Mouse (Mus musculus) CH12F3 (cell line): Measurements from ENCODE around the gene Tcte1.

Experiments used
- in situ Hi-C: fragments of 300-500 bp; cut with MboI; formaldehyde crosslinking; loops from 2 replicates; pipeline ENCODE4 v1.14.3; 2020; ENCODE audit warnings: low sequenced_read_pairs

The Tcte1 gene

DNA sequence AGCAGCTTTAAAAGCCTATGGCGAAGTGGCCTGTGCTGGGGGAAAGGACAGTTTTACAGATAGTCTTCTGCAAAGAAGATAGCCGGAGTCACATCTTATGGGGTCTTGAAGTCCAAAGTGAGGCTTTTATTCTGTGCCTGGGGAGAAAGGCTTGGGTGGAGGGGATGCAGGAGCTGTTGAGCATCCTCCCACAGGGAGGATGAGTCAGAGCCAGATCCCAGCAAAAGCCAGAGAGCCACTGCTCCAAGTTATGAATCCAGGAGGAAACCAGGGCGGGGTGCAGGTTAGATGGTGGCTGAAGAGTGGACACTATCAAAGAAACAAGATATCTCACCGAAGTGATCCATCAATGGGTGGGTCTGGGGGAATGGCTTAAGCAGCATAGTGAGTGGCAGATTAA is 11.5 kb upstream of the Tcte1 start:
- in situ Hi-C loops: no loop called here

DNA sequence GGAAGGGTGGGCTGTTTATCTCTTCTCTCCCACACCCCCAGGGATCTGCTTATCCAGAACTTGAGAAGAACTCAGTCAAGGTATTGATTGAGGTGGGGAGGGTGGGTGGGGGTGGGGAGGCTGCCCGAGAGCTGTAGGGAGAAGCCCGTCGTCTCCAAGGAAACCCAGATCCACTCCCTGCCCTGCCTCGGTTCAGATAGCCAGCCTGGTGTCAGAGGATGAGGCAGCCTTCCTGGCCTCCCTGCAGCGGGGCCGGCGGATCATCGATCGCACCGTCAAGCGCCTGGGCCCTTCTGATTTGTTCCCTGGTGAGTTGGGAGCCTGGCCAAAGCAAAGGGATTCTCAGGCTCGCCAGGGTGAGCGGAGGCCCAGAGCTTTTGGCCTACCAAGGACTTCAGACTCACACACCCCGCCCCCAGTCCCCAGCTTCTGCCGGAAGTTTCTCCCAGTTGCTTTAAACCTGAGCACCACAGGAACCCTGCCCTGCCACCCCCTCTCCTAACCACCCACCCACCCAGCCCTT is 8.0 kb upstream of the Tcte1 start:
- in situ Hi-C loops: loop anchor here (5.0 kb wide), 1 partner anchor 37 kb away; no protein-coding TSS in a partner anchor

DNA sequence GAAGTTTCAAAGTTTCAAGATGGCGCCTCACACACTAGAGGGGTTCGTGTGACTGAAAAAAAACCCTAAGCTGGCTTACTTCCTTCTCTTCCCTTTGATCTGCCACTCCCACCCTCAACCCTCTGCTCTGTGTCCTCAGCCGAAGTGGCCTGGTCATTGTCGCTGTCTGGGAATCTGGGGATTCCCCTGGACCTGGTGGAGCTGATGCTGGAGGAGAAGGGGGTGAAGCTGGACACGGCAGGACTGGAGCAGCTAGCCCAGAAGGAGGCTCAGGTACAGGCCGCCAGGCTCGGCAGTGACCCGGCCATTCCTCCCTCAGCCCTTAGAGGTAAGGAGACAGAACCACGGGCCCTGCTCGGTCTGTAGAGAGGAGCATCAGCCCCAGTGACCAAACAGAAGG is 7.4 kb upstream of the Tcte1 start:
- in situ Hi-C loops: loop anchor here (5.0 kb wide), 1 partner anchor 36 kb away; no protein-coding TSS in a partner anchor

GRCm38 (mm10) chr17:45516488-45516887 is 6.7 kb upstream of the Tcte1 start:
- in situ Hi-C loops: loop anchor here (5.0 kb wide), 1 partner anchor 36 kb away; no protein-coding TSS in a partner anchor

- in situ Hi-C loops: loop anchor here (5.0 kb wide), 1 partner anchor 35 kb away; no protein-coding TSS in a partner anchor
Observed at GRCm38 (mm10) chr17:45517135-45517534, 6.1 kb upstream of the Tcte1 start.

GRCm38 (mm10) chr17:45517549-45518215 is 5.6 kb upstream of the Tcte1 start:
- in situ Hi-C loops: loop anchor here (5.0 kb wide), 1 partner anchor 35 kb away; no protein-coding TSS in a partner anchor

GRCm38 (mm10) chr17:45518766-45519475 is 4.3 kb upstream of the Tcte1 start:
- in situ Hi-C loops: loop anchor here (5.0 kb wide), 1 partner anchor 33 kb away; no protein-coding TSS in a partner anchor

DNA sequence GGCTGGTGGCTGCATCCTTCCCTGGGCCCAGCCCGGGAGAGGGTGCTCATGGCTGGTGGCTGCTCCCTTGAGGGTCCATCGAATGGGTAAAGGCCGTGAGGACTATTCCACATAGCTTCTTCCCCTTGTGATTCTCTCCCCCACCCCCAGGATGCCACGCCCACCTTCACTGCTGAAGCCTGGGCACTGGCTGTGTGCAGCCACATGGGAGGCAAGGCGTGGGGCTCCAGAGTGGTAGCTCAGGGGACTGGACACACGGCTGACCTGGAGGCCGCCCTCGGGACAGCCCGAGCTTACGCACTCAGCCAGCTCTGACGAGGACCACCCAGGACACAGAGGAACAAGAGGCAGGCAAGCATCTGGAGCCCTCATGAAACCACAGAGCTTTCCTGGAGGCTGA is 3.1 kb upstream of the Tcte1 start:
- in situ Hi-C loops: no loop called here

- in situ Hi-C loops: no loop called here
Observed at GRCm38 (mm10) chr17:45524961-45525360, 1.7 kb downstream of the Tcte1 start.

DNA sequence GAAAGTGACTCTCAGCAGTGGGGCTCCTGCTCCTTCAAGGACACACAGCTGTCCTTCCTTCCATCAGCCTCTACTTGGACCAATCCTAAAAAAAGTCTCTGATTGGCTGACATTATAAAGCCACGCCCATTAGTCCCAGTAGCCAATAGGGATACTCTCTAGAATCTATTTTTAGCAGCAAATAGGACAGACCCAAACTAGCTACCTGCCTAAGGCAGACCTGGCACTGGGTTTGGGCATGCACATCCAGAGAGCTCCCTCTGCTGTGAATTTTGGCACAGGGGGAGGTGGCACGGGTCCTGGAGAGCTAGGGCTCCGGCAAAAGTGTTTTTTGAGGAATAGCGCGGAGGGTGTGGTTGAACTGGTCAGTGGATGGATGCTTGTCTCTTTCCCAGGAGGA is 3.3 kb downstream of the Tcte1 start:
- in situ Hi-C loops: no loop called here

- in situ Hi-C loops: no loop called here
Observed at GRCm38 (mm10) chr17:45530346-45530782, 7.1 kb downstream of the Tcte1 start.

GRCm38 (mm10) chr17:45532896-45533295 is 9.7 kb downstream of the Tcte1 start:
- in situ Hi-C loops: no loop called here

DNA sequence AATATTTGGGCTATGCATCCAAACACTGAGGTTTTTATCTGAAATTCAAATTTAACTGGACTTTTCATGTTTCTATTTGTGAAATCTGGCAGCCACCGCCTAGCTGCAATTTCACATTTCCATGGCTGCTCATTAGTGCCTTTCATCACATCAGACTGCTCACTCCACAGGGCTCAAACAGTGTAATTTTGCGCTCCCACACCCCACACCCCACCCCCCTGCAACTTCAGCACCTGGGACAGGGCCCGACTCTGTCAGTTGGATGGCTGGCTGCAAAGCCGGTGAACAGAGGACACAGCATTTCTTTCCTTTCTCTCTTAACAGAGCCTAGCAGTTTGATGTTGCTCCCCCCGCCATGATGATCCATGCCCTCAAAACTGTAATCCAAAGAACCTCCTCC is 13.0 kb downstream of the Tcte1 start:
- in situ Hi-C loops: no loop called here

GRCm38 (mm10) chr17:45538394-45538793 is 15.2 kb downstream of the Tcte1 start:
- in situ Hi-C loops: no loop called here

DNA sequence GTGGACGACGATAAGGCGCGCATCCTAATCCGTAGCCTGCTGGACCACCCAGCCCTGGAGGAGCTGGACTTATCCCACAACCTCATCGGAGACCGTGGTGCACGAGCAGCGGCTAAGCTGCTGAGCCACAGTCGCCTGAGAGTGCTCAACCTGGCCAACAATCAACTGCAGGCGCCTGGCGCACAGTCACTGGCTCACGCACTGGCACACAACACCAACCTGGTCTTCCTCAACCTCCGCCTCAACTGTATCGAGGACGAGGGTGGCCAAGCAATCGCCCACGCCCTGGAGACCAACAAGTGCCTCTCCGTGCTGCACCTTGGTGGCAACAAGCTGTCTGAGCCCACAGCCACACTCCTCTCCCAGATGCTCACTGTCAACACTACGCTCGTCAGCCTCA is 16.4 kb downstream of the Tcte1 start:
- in situ Hi-C loops: no loop called here

- in situ Hi-C loops: no loop called here
Observed at GRCm38 (mm10) chr17:45542129-45542528, 18.9 kb downstream of the Tcte1 start.

- in situ Hi-C loops: no loop called here
Observed at GRCm38 (mm10) chr17:45542705-45543104, 19.5 kb downstream of the Tcte1 start.

GRCm38 (mm10) chr17:45543115-45543514 is 19.9 kb downstream of the Tcte1 start:
- in situ Hi-C loops: no loop called here

GRCm38 (mm10) chr17:45544001-45544872 is 21.0 kb downstream of the Tcte1 start:
- in situ Hi-C loops: no loop called here

GRCm38 (mm10) chr17:45544873-45545277 is 21.6 kb downstream of the Tcte1 start:
- in situ Hi-C loops: no loop called here
